Mouse (Mus musculus) sigmoid colon, adult 10 weeks (tissue): ENCODE measurements around the gene Lin28b. TPM values are rescaled to one million over a fixed set of nuclear protein-coding genes. Genes with fewer than 3 reads are reported as not detected.

Experiments
- polyA plus RNA-seq: library from polyadenylated mRNA; stranded (reverse); fragments of 350-450 nt; fragmentation: Illumina TruSeq; extraction: RNeasy Lipid Tissue Mini Kit (QIAGEN cat#74804); gene quantifications from one replicate; pipeline ENCODE4 v1.2.3, GENCODE M21; 2014; ENCODE audit warnings: low read depth, low replicate concordance

Lin28b gene
- not detected for polyA plus RNA-seq

GRCm38 (mm10) chr10:45485761-45486602, at the start of gene Lin28b:
Gene Lin28b, minus strand, starts transcription at chr10:45486395.

GRCm38 (mm10) chr10:45335434-45336422, 150.5 kb downstream of the Lin28b start, which contains the start of gene Bves:
Gene Bves, plus strand, starts transcription at chr10:45335772.

Other genes with a start within 250 kb of the Lin28b start
- gene Bves, start 150.6 kb downstream of the Lin28b start, polyA plus RNA-seq: 8.7 TPM
- 36.2 TPM for gene Hace1, start 91.4 kb upstream of the Lin28b start, polyA plus RNA-seq